Mouse (Mus musculus) small intestine, adult 2 months (tissue): ENCODE data around the gene Fzd2. TPM values are rescaled to one million over a fixed set of nuclear protein-coding genes. Genes with fewer than 3 reads are reported as not detected.

ENCODE experiments used
- H3K27ac ChIP-seq: fragments of 200-500 bp; 2 replicates; pipeline ENCODE4 v1.5.1; 2012; ENCODE audit warnings: low read depth, low read length, control low read depth, inconsistent platforms; ENCODE audit not compliant: insufficient read depth
- H3K27me3 ChIP-seq: fragments of 200-500 bp; 2 replicates; pipeline ENCODE4 v1.6.1; 2012; ENCODE audit warnings: mild to moderate bottlenecking, moderate library complexity, low read length, inconsistent platforms; ENCODE audit not compliant: control insufficient read depth, insufficient read depth
- H3K36me3 ChIP-seq: fragments of 200-500 bp; 2 replicates; pipeline ENCODE4 v1.6.1; 2012; ENCODE audit warnings: mild to moderate bottlenecking, low read length, control low read depth, inconsistent platforms; ENCODE audit not compliant: control insufficient read depth, insufficient read depth
- H3K4me1 ChIP-seq: fragments of 200-500 bp; 2 replicates; pipeline ENCODE4 v1.6.1; 2012; ENCODE audit warnings: low read length, inconsistent platforms, mixed read lengths; ENCODE audit not compliant: control insufficient read depth, insufficient read depth, insufficient read length
- H3K4me3 ChIP-seq: fragments of 200-500 bp; 2 replicates; pipeline ENCODE4 v1.5.1; 2012; ENCODE audit warnings: low read depth, mild to moderate bottlenecking, control low read depth, inconsistent platforms, low read length, moderate library complexity
- CTCF ChIP-seq: fragments of 200-500 bp; IDR thresholded peaks from 2 replicates; pipeline ENCODE4 v1.5.1; 2012; ENCODE audit warnings: low read depth, mild to moderate bottlenecking, control low read depth, inconsistent platforms, low read length, moderate library complexity, mixed read lengths; ENCODE audit not compliant: insufficient replicate concordance, insufficient read length; ENCODE audit errors: extremely low read depth
- POLR2A ChIP-seq: fragments of 200-500 bp; IDR thresholded peaks from 2 replicates; pipeline ENCODE4 v1.6.1; 2012; ENCODE audit warnings: low read depth, mild to moderate bottlenecking, control low read depth, inconsistent platforms, low read length, moderate library complexity
- WGBS: fragments of 180-500 bp; shearing (Covaris S2); methylation state at CpG from one replicate; pipeline ENCODE4 v1.1.7; 2018; 5-methylcytosine and 5-hydroxymethylcytosine counted together
- polyA plus RNA-seq: library from polyadenylated mRNA; depleted of rRNA; stranded (reverse); fragments of >200 nt; gene quantifications from 2 replicates; pipeline ENCODE4 v1.2.3, GENCODE M21; 2012

Fzd2 gene
- polyA plus RNA-seq, 1 experiment = 12.4 TPM

DNA sequence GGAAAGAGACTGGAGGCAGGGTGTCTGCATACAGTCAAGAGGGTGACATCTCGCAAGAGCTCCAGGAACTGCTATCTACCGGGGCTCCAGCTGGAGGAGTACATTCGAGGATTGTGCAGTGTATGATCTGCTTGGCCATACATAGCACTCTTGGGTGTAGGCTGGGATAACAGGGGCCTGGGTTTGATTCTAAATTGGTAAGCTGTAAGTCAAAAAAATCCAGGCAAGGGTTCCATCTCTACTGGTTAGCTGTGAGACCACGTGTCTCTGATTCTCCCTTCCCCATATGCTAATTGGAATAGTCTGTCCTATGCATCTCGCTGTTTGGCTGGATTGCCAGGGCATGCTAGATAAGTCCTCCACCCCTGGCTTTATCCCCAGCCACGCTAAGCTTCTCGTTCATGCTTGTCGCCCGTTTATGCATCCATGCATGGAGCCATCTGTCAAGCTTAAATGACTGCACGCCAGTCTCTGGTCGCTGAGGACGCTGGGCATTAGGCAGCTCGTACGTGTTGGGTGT, 20.8 kb downstream of the Fzd2 start:
- Histone ChIP-seq H3K36me3 (no peaks in the 10 kb centered on the region), H3K4me3 (no peak overlapping the region), H3K4me1 (no peaks in the 10 kb centered on the region; the same call in 1 of the 2 replicates), H3K27me3 (no peaks in the 10 kb centered on the region), H3K27ac (no peak overlapping the region)
- no peak for TF ChIP-seq POLR2A
- TF ChIP-seq CTCF = no peak
- WGBS = 76% methylated on average over 14 of the region's 14 CpGs

- Histone ChIP-seq H3K36me3 (no peaks in the 10 kb centered on the region), H3K4me1 (no peaks in the 10 kb centered on the region; the same call in 1 of the 2 replicates), H3K27me3 (no peaks in the 10 kb centered on the region), H3K27ac (no peak overlapping the region), H3K4me3 (no peak overlapping the region)
- no peak for TF ChIP-seq CTCF
- no peak for TF ChIP-seq POLR2A
- 84% methylated on average over 9 of the region's 9 CpGs for WGBS
These were observed 23.2 kb downstream of the Fzd2 start for GRCm38 (mm10) chr11:102627171-102627931.

DNA sequence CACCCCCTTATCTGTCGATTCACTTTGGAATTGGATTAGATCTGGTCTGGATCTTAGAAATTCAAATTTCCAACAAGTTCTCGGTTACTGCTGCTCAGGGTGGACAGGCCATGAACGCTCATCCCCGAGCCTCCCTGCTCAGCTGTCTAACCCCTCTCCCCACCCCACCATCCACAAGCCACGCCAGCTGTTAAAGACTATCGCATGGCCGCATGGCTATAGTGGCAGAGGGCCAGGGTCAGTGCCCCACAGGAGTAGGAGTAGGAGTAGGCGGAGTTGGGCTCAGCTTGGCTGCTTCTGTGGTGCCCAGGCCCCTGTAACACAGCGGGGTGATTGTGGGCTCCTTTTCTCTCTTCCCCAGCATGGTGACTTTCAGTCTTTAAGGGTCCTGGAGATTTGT, 24.3 kb downstream of the Fzd2 start:
- H3K4me1 ChIP-seq = no peaks in the 10 kb centered on the region; the same call in 1 of the 2 replicates
- WGBS = 83% methylated on average over 9 of the region's 9 CpGs
- no peak overlapping the region for H3K27ac ChIP-seq
- no peaks in the 10 kb centered on the region for H3K27me3 ChIP-seq
- no peak for TF ChIP-seq POLR2A
- TF ChIP-seq CTCF = no peak
- no peak overlapping the region for H3K4me3 ChIP-seq
- H3K36me3 ChIP-seq = no peaks in the 10 kb centered on the region

DNA sequence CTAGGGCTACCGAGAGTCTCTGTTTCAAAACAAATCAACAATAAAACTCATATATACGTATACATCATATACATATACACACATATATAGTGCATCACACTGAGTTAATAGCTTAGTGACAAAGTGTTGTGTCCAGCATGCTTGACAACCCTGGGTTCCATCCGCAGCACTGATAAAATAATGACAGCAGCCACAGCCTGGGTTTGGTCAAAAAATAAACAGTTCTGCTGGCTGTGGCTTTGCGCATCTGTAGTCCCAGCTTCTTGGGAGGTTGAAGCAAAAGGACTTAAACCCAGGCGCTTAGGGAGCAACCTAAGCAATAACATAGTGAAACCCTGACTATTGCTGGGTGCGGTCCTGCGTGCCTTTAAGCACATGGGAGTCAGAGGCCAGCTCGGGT, 25.2 kb downstream of the Fzd2 start:
- 69% methylated on average over 8 of the region's 8 CpGs for WGBS

DNA sequence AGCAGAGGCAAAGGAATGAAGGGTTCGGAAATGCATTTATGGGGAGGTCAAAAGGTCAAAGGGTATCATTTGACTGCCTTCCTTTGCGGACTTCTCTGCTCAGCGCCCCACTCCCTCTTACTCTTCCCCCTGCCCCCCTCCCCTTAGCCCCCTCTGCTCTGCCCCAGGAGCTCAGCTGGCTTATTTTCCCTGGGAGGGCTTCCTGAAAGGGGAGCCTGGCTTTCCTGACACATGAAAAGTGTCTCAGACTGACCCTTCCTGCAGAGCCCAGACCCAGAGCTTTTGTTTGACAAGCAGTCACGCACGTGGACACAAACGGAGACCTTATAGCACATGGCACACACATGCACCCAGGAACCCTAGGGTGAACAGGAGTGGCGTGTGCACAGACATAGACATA, 26.5 kb downstream of the Fzd2 start:
- no peaks in the 10 kb centered on the region; the same call in 1 of the 2 replicates for H3K4me1 ChIP-seq
- TF ChIP-seq POLR2A (no peak), CTCF (no peak)
- 58% methylated on average over 7 of the region's 7 CpGs for WGBS

More for the DNA sequence above, 25.2 kb downstream of the Fzd2 start:
- H3K4me1 ChIP-seq = no peaks in the 10 kb centered on the region; the same call in 1 of the 2 replicates
- no peak overlapping the region for H3K4me3 ChIP-seq
- TF ChIP-seq CTCF (no peak), POLR2A (no peak)
- no peaks in the 10 kb centered on the region for H3K27me3 ChIP-seq
- H3K27ac ChIP-seq = no peak overlapping the region
- no peaks in the 10 kb centered on the region for H3K36me3 ChIP-seq

GRCm38 (mm10) chr11:102631203-102631602, 27.0 kb downstream of the Fzd2 start:
- Histone ChIP-seq H3K4me1 (no peaks in the 10 kb centered on the region; the same call in 1 of the 2 replicates), H3K27me3 (no peaks in the 10 kb centered on the region), H3K4me3 (no peak overlapping the region), H3K27ac (no peak overlapping the region), H3K36me3 (no peaks in the 10 kb centered on the region)
- WGBS = 80% methylated on average over 5 of the region's 5 CpGs
- TF ChIP-seq POLR2A (no peak), CTCF (no peak)

More for the DNA sequence above, 26.5 kb downstream of the Fzd2 start:
- H3K27me3 ChIP-seq = no peaks in the 10 kb centered on the region
- no peak overlapping the region for H3K4me3 ChIP-seq
- H3K36me3 ChIP-seq = no peaks in the 10 kb centered on the region
- no peak overlapping the region for H3K27ac ChIP-seq

GRCm38 (mm10) chr11:102632725-102633124, 28.5 kb downstream of the Fzd2 start:
- Histone ChIP-seq H3K27me3 (no peaks in the 10 kb centered on the region), H3K4me3 (no peak overlapping the region), H3K4me1 (no peaks in the 10 kb centered on the region; the same call in none of the 2 replicates), H3K36me3 (no peaks in the 10 kb centered on the region), H3K27ac (no peak overlapping the region)
- TF ChIP-seq CTCF = no peak
- no peak for TF ChIP-seq POLR2A
- 34% methylated on average over 11 of the region's 13 CpGs for WGBS
